Mouse (Mus musculus): ENCODE results near the gene Vamp2. TPM values are rescaled to one million over a fixed set of nuclear protein-coding genes. Genes with fewer than 3 reads are reported as not detected.
"Not testable (repeated sequence)": the region's sequence is repeated elsewhere in the genome, so short reads cannot be mapped to it uniquely, and the experiment has no call there.

The Vamp2 gene
- total RNA-seq, 2 experiments from 2014 or later, result 208 to 226 TPM

- DNase-seq (ENCODE audit: low spot score in 2 of 2), result no peak
These were observed 9.4 kb upstream of the Vamp2 start for GRCm38 (mm10) chr11:69078805-69079438.

GRCm38 (mm10) chr11:69080102-69080854 is 8.0 kb upstream of the Vamp2 start:
- DNase-seq (ENCODE audit: low spot score in 2 of 2), result no peak

- no peak for DNase-seq (ENCODE audit: low spot score in 2 of 2)
These were observed 7.5 kb upstream of the Vamp2 start for GRCm38 (mm10) chr11:69080855-69081222.

GRCm38 (mm10) chr11:69081613-69082012 is 6.7 kb upstream of the Vamp2 start:
- DNase-seq (ENCODE audit: low spot score in 2 of 2), result no peak

GRCm38 (mm10) chr11:69085608-69086007 is 2.7 kb upstream of the Vamp2 start:
- DNase-seq (ENCODE audit: low spot score in 2 of 2), result no peak

- no peak for DNase-seq (ENCODE audit: low spot score in 2 of 2)
These were observed 1.9 kb upstream of the Vamp2 start for GRCm38 (mm10) chr11:69086390-69086789.

- DNase-seq (ENCODE audit: low spot score in 2 of 2), result peak in 1 of 2 experiments; percentile 4
These were observed 1.2 kb upstream of the Vamp2 start for GRCm38 (mm10) chr11:69087082-69087481.

GRCm38 (mm10) chr11:69087597-69087996 is 693 bp upstream of the Vamp2 start:
- no peak for DNase-seq (ENCODE audit: low spot score in 2 of 2)

- DNase-seq (ENCODE audit: low spot score in 2 of 2), result no peak
These were observed 746 bp downstream of the Vamp2 start for GRCm38 (mm10) chr11:69088856-69089615.

GRCm38 (mm10) chr11:69089616-69090290 is 1.5 kb downstream of the Vamp2 start:
- peak in 1 of 2 experiments; percentile 26 for DNase-seq (ENCODE audit: low spot score in 2 of 2)

GRCm38 (mm10) chr11:69090367-69090766 is 2.1 kb downstream of the Vamp2 start:
- no peak for DNase-seq (ENCODE audit: low spot score in 2 of 2)

- no peak for DNase-seq (ENCODE audit: low spot score in 2 of 2)
These were observed 3.5 kb downstream of the Vamp2 start for GRCm38 (mm10) chr11:69091566-69092385.

GRCm38 (mm10) chr11:69092386-69092751 is 4.1 kb downstream of the Vamp2 start:
- DNase-seq (ENCODE audit: low spot score in 2 of 2), result peak; percentile 84 to 86

GRCm38 (mm10) chr11:69092871-69093270 is 4.6 kb downstream of the Vamp2 start:
- no peak for DNase-seq (ENCODE audit: low spot score in 2 of 2)

GRCm38 (mm10) chr11:69093856-69094255 is 5.6 kb downstream of the Vamp2 start:
- not testable (repeated sequence) for DNase-seq (ENCODE audit: low spot score in 2 of 2)

GRCm38 (mm10) chr11:69094697-69095429 is 6.6 kb downstream of the Vamp2 start, which contains the start of gene Per1:
Per1 (plus strand) TSS chr11:69095217.
- DNase-seq (ENCODE audit: low spot score in 2 of 2), result peak; percentile 86 to 93

- DNase-seq (ENCODE audit: low spot score in 2 of 2), result no peak
These were observed 7.4 kb downstream of the Vamp2 start for GRCm38 (mm10) chr11:69095511-69096231.

- DNase-seq (ENCODE audit: low spot score in 2 of 2), result no peak
These were observed 8.2 kb downstream of the Vamp2 start for GRCm38 (mm10) chr11:69096360-69096986.

All from adrenal gland, postnatal 4 days (tissue).